Mouse (Mus musculus) stomach, embryonic 14.5 days (tissue): ENCODE data around the gene Olfr464. TPM values are rescaled to one million over a fixed set of nuclear protein-coding genes. Genes with fewer than 3 reads are reported as not detected.
"Not testable (repeated sequence)": the region's sequence is repeated elsewhere in the genome, so short reads cannot be mapped to it uniquely, and the experiment has no call there.

Experiments
- ATAC-seq: fragments of 200-750 bp; cut with Nextera tagmentation; 2 replicates; pipeline ENCODE4 v1.8.0; 2017; ENCODE audit warnings: low read depth, moderate TSS enrichment; ENCODE audit not compliant: insufficient number of reproducible peaks, insufficient read depth, low FRiP score
- H3K27ac ChIP-seq: fragments of 300-500 bp; sonication (generic); 2 replicates; pipeline ENCODE4 v1.5.1; 2014; ENCODE audit warnings: mild to moderate bottlenecking, low read length, moderate library complexity, mixed read lengths
- H3K27me3 ChIP-seq: fragments of 300-500 bp; sonication (generic); 2 replicates; pipeline ENCODE4 v1.6.1; 2014; ENCODE audit warnings: low read length, control low read depth, mixed read lengths; ENCODE audit not compliant: control insufficient read depth, insufficient read depth
- H3K36me3 ChIP-seq: fragments of 300-500 bp; sonication (generic); 2 replicates; pipeline ENCODE4 v1.6.1; 2014; ENCODE audit warnings: mild to moderate bottlenecking, control low read depth, low read length, moderate library complexity, mixed read lengths; ENCODE audit not compliant: control insufficient read depth, insufficient read depth
- H3K4me1 ChIP-seq: fragments of 300-500 bp; sonication (generic); 2 replicates; pipeline ENCODE4 v1.6.1; 2014; ENCODE audit warnings: low read length, control low read depth, mixed read lengths; ENCODE audit not compliant: control insufficient read depth, insufficient read depth
- H3K4me2 ChIP-seq: fragments of 300-500 bp; sonication (generic); replicated peaks from 2 replicates; pipeline ENCODE4 v1.6.1; 2014; ENCODE audit warnings: low read depth, low read length, control low read depth
- H3K4me3 ChIP-seq: fragments of 300-500 bp; sonication (generic); 2 replicates; pipeline ENCODE4 v1.5.1; 2014; ENCODE audit warnings: low read depth, low read length, control low read depth
- H3K9ac ChIP-seq: fragments of 300-500 bp; sonication (generic); replicated peaks from 2 replicates; pipeline ENCODE4 v1.6.1; 2014; ENCODE audit warnings: low read depth, mild to moderate bottlenecking, control low read depth, low read length, moderate library complexity, mixed read lengths
- H3K9me3 ChIP-seq: fragments of 300-500 bp; sonication (generic); 2 replicates; pipeline ENCODE4 v1.6.1; 2016; ENCODE audit warnings: low read depth, low read length, control low read depth; ENCODE audit not compliant: control insufficient read depth
- WGBS: fragments of 180-500 bp; shearing (Covaris S2); extraction: QIAGEN DNeasy Blood & Tissue Kit; methylation state at CpG from one replicate; pipeline ENCODE4 v1.1.7; 2014; 5-methylcytosine and 5-hydroxymethylcytosine counted together
- polyA plus RNA-seq: library from polyadenylated mRNA; unstranded; fragments of >200 nt; fragmentation: Nextera tagmentation; extraction: Ambion mirVana; gene quantifications from 2 replicates; pipeline ENCODE4 v1.2.1, GENCODE M21; 2014

Gene Olfr464
- polyA plus RNA-seq, 1 experiment from 2014 or later: not detected

- no peak overlapping the region for H3K9ac ChIP-seq
- no peaks in the 10 kb centered on the region for H3K4me1 ChIP-seq
- WGBS: 48% methylated on average over 5 of the region's 5 CpGs
- H3K27ac ChIP-seq: no peak overlapping the region
- no peak overlapping the region for H3K4me3 ChIP-seq
- no peaks in the 10 kb centered on the region for H3K27me3 ChIP-seq
- H3K9me3 ChIP-seq: no peaks in the 10 kb centered on the region
- ATAC-seq: no peak
- H3K4me2 ChIP-seq: no peak overlapping the region
- H3K36me3 ChIP-seq: no peaks in the 10 kb centered on the region
Observed at GRCm38 (mm10) chr11:87883493-87883892, 37.3 kb downstream of the Olfr464 start.

GRCm38 (mm10) chr11:87881714-87882113, 39.1 kb downstream of the Olfr464 start:
- no peak overlapping the region for H3K4me2 ChIP-seq
- no peak for ATAC-seq
- no peaks in the 10 kb centered on the region for H3K4me1 ChIP-seq
- H3K4me3 ChIP-seq: no peak overlapping the region
- no peaks in the 10 kb centered on the region for H3K9me3 ChIP-seq
- H3K9ac ChIP-seq: no peak overlapping the region
- no peaks in the 10 kb centered on the region for H3K36me3 ChIP-seq
- WGBS: 67% methylated on average over 4 of the region's 4 CpGs
- no peak overlapping the region for H3K27ac ChIP-seq
- no peaks in the 10 kb centered on the region for H3K27me3 ChIP-seq

DNA sequence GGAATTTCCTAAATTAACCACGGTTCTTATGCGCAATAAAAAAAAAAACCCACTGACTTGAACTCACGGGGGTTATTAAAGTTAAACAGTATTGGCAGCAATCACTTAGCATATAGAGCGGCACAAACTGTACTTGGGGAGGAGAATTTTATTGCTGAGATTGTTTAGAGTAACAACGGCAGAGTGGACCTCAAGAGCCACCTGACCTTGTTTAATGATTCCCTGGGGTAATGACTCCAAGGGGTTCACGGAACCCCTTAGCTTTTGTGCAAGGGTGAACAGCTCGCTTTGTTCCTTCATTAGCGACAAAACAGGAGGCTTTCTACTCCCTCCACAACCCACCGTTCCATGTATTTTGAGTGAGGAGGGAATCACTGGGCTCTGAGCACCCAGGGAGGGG, 40.9 kb downstream of the Olfr464 start:
- Histone ChIP-seq H3K9me3 (no peaks in the 10 kb centered on the region), H3K4me3 (no peak overlapping the region), H3K27me3 (no peaks in the 10 kb centered on the region), H3K9ac (no peak overlapping the region), H3K36me3 (no peaks in the 10 kb centered on the region), H3K4me1 (no peaks in the 10 kb centered on the region), H3K4me2 (no peak overlapping the region), H3K27ac (no peak overlapping the region)
- no peak for ATAC-seq
- 70% methylated on average over 9 of the region's 9 CpGs for WGBS

DNA sequence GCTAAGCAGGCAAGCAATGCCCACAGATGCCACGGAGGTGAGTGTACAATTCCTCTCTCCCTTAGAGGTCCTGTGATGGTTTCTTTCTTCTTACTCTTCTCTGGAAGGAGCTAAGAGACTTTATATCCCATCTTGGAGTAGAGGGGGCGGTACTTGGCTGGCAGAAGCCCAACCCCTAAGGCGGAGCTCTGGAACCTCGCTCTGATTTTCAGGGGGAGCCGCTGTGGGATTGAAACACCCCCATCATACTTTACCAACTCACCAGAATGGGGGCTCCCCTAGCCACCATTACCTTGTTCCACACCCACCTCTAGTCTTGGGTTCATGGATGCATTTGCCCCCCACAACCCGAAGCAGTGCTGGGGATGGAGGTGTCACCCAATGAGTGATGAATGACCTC, 45.3 kb downstream of the Olfr464 start, which contains the start of gene Epx:
TSS of gene Epx (minus strand) at position 101 of the 400 bp plus-strand sequence.
- no peak for ATAC-seq
- 78% methylated on average over 6 of the region's 6 CpGs for WGBS

DNA sequence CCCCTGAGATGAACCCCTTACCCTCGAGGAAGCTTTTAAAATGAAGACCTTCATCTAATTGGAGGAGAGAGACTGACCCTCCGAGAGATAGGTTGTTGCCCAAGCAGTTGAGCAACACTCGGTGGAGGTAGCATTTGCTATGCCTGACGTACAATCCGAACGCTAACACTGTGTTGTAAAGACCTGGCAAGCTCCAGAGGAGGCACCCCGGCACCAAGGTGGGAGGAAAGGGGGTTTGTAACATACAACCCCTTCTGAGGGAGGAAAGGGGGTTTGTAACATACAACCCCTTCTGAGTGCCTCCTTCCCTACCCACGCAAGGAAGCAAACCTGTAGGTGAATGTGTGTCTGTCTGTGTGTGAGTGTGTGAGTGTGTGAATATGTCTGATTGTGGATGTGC, 49.0 kb downstream of the Olfr464 start:
- Histone ChIP-seq H3K4me1 (no peaks in the 10 kb centered on the region), H3K36me3 (no peaks in the 10 kb centered on the region), H3K9me3 (no peaks in the 10 kb centered on the region), H3K9ac (no peak overlapping the region), H3K27ac (no peak overlapping the region), H3K27me3 (no peaks in the 10 kb centered on the region), H3K4me2 (no peak overlapping the region), H3K4me3 (no peak overlapping the region)
- no peak for ATAC-seq
- 34% methylated on average over 8 of the region's 8 CpGs for WGBS

More for the DNA sequence above, 45.3 kb downstream of the Olfr464 start, which contains the start of gene Epx:
- Histone ChIP-seq H3K4me2 (no peak within 1 kb of the TSS), H3K27me3 (no peaks in the 10 kb centered on the region), H3K9me3 (no peaks in the 10 kb centered on the region), H3K4me3 (no peak within 1 kb of the TSS), H3K9ac (no peak within 1 kb of the TSS), H3K4me1 (no peaks in the 10 kb centered on the region), H3K36me3 (no peaks in the 10 kb centered on the region), H3K27ac (no peak within 1 kb of the TSS)

DNA sequence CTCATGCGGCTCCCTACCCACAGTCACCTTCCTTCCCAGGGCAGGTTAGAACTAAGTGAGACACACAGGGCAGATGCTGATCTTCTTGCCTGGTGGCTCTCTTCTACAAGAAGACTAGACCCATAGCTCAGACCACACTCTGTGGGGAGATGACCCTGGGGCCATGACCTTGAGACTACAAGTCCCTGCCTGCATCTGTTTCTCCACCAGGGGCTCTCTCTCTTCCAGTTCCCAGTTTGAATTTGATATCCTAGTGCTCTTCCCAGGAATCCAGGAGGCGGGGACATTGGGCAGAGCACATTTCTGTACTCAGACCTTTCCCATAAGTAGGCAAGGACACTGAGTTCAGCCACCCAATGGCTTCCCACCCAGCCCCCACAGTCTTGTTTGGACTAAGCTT, 50.7 kb downstream of the Olfr464 start:
- Histone ChIP-seq H3K27ac (no peak overlapping the region), H3K4me1 (no peaks in the 10 kb centered on the region), H3K27me3 (no peaks in the 10 kb centered on the region), H3K9me3 (no peaks in the 10 kb centered on the region), H3K4me2 (no peak overlapping the region), H3K4me3 (no peak overlapping the region), H3K36me3 (no peaks in the 10 kb centered on the region), H3K9ac (no peak overlapping the region)
- WGBS: 67% methylated on average over 2 of the region's 2 CpGs
- ATAC-seq: no peak

DNA sequence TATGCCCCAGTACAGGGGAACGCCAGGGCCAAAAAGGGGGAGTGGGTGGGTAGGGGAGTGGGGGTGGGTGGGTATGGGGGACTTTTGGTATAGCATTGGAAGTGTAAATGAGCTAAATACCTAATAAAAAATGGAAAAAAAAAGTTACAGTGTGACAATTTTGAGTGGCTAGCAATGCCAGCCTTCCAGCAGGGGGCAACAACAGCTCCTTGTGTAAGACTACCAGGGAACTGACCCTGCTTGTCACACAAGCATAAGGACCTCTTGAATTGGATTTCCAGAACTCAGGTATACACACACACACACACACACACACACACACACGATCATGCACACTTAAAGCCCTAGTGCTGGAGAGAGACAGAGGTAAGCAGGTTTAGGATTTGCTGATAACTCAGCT, 53.9 kb downstream of the Olfr464 start:
- ATAC-seq, H3K9me3 ChIP-seq, H3K4me2 ChIP-seq, H3K27ac ChIP-seq, H3K27me3 ChIP-seq, H3K9ac ChIP-seq, H3K4me1 ChIP-seq, H3K4me3 ChIP-seq: not testable (repeated sequence)
- H3K36me3 ChIP-seq: peaks cover 11% of the 10 kb centered on the region
- WGBS: 88% methylated on average over 1 of the region's 2 CpGs

Other genes starting within 250 kb of the Olfr464 start
- gene Supt4a, start 183.4 kb downstream of the Olfr464 start, polyA plus RNA-seq: 133 and 151 TPM in 2 replicates
- gene Tspoap1, start 160.4 kb downstream of the Olfr464 start, polyA plus RNA-seq: 3.1 TPM in 2 replicates
- gene Mpo, start 127.4 kb downstream of the Olfr464 start, polyA plus RNA-seq: 2.5 and 5.0 TPM in 2 replicates
- 0.14 and 0.25 TPM in 2 replicates for gene Lpo, start 92.7 kb downstream of the Olfr464 start, polyA plus RNA-seq
- 14.6 and 14.7 TPM in 2 replicates for gene Mks1, start 67.8 kb downstream of the Olfr464 start, polyA plus RNA-seq
- gene Epx, start 45.4 kb downstream of the Olfr464 start, polyA plus RNA-seq: 0.25 and 0.32 TPM in 2 replicates
- not detected in 2 replicates for gene Olfr462, start 28.7 kb downstream of the Olfr464 start, polyA plus RNA-seq
- gene Olfr463, start 23.6 kb downstream of the Olfr464 start, polyA plus RNA-seq: not detected in 2 replicates
- gene Dynll2, start 66.6 kb upstream of the Olfr464 start, polyA plus RNA-seq: 14.2 and 16.7 TPM in 2 replicates
- 345 and 362 TPM in 2 replicates for gene Srsf1, start 126.4 kb upstream of the Olfr464 start, polyA plus RNA-seq
- gene Vezf1, start 147.3 kb upstream of the Olfr464 start, polyA plus RNA-seq: 46.5 and 50.8 TPM in 2 replicates
- 21.7 and 24.9 TPM in 2 replicates for gene Cuedc1, start 177.1 kb upstream of the Olfr464 start, polyA plus RNA-seq